16 mouse cellular contexts compared by ENCODE assay signal in the genomic region with DNA sequence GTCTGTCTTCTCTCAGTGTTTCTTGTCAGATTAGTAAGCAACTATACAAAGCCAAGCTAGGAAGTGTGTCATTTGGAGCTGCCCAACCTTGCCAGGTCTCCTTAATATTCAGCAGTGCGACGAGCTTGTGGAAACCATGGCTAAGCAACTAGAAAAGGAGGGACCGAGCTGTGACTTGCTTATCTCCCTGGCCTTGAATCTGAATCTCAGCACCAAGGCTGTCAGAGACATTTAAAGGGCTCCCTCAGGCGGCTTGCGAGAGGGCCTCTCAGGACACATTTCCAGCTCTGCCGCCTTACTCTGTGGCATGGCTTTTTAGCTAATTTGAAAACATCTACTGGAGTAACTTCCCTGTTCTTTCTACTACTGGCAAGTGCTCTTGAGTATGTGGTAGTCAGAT. TPM values are rescaled to one million over a fixed set of nuclear protein-coding genes. Genes with fewer than 3 reads are reported as not detected.
DNase-seq lines count a peak whose midpoint lies in the region.
"Had no signal": no experiment of that assay in that cellular context is flagged by ENCODE, and none has a peak within 500 bp of the region (broad histone marks: within the 10 kb centered on the region; RNA-seq: fewer than 3 reads in every experiment).

No protein-coding gene starts in this region.

- peak; percentile 35 to 43 for DNase-seq in cerebellum, postnatal 25 days
- DNase-seq in cerebellum, adult 8-10 months: no peak
- DNase-seq in ovary, adult 18-20 months (ENCODE audit: low spot score): peak; percentile 55
- no peak for DNase-seq in ovary, postnatal 14 days (ENCODE audit: low spot score)
- DNase-seq in adrenal gland, postnatal 10 days: peak; percentile 53
- peak; percentile 35 for DNase-seq in testis, postnatal 10 days (ENCODE audit: low spot score)
- no peak for DNase-seq in lung, postnatal 4 days
- DNase-seq: B cell, adult 2 months; gastrocnemius, adult 2 months; heart, postnatal 14 days; kidney, adult 9 months; kidney, postnatal 36 days; lung, adult 18-20 months; right cerebral cortex, postnatal 25 days had no signal

RNA-seq across cellular contexts. Expression of gene Dlgap1, which starts 5.1 kb away (rescaled TPM):
- total RNA-seq in adrenal gland, postnatal 10 days (2021): 10 to 100 TPM; 14.3 to 21.0 TPM
- total RNA-seq: megakaryocyte-erythroid progenitor cell, adult 5-6 weeks; neutrophil, adult 5-6 weeks had no signal

Comparison
In these comparisons a context has a peak if more than half of its experiments do, and no peak if none do; other contexts are left out.
1. DNase-seq: peak in cerebellum, postnatal 25 days (2 of 2), ovary, adult 18-20 months (single experiment), adrenal gland, postnatal 10 days (single experiment) and testis, postnatal 10 days (single experiment); none in cerebellum, adult 8-10 months (single experiment), ovary, postnatal 14 days (single experiment) and lung, postnatal 4 days (0 of 2).